Comparison of ENCODE assay signal across 9 mouse cellular contexts in the genomic region with DNA sequence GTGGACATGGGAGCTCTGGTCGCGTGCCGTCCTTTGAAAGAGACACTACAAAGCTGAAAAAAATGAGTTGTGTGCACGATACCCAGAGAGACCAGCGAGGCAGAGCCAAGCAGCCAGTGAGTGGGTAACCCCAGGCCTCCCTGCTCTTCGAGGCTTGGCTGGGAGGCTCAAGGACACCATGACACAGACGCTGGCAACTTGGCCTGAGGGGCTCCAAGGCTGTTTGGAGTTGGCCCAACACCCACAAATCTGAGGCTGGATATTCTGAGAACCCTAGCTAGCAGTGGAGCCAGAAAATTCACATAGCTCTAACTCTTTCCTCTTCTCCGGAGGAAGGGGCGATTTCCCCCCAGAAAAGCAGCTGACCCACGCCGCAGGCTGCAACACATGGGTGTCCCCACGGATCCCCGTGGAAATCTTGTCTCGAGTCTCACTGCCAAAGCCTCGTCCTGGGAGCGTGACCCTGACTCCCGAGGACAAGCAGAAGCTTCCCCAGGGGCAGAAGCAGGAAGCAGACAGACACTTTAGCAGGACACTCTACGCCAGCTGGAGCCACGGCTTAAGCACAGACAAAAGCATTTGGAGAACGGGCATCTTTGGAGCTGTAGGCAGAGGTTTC. TPM values are rescaled to one million over a fixed set of nuclear protein-coding genes. Genes with fewer than 3 reads are reported as not detected.
DNase-seq lines count a peak whose midpoint lies in the region; ATAC-seq and TF ChIP-seq lines count a peak whose summit lies in the region.
"Had no signal": no experiment of that assay in that cellular context is flagged by ENCODE, and none has a peak within 500 bp of the region (broad histone marks: within the 10 kb centered on the region; RNA-seq: fewer than 3 reads in every experiment).

No protein-coding gene starts in this region.

- no peaks in the 10 kb centered on the region for H3K9me3 ChIP-seq in E14TG2a.4 (ENCODE audit: low read length)
- H3K9me3 ChIP-seq in forebrain, embryonic 13.5 days (replicated peaks), result no peaks in the 10 kb centered on the region
- H3K9me3 ChIP-seq: hindbrain, embryonic 15.5 days had no signal

- no peak for ATAC-seq in forebrain, embryonic 13.5 days

- TF ChIP-seq CTCF in E14TG2a.4 (conservative IDR thresholded peaks at IDR 0.05; ENCODE audit: low read length), result no peak

- WGBS in forebrain, embryonic 13.5 days, result 73% methylated on average over 20 of the region's 20 CpGs

- peaks cover 28% of the 10 kb centered on the region for H3K27me3 ChIP-seq in E14TG2a.4 (ENCODE audit: insufficient read depth, low read length)
- no peaks in the 10 kb centered on the region for H3K27me3 ChIP-seq in forebrain, embryonic 13.5 days
- H3K27me3 ChIP-seq: hindbrain, embryonic 15.5 days had no signal

- DNase-seq in embryo, embryonic 10.5 days (ENCODE audit: low spot score), result peak; percentile 12
- DNase-seq in embryo, embryonic 10 days (ENCODE audit: low spot score), result no peak
- peak; percentile 74 for DNase-seq in heart, adult 9 months (ENCODE audit: low spot score in 2 of 2)
- peak; percentile 11 to 18 for DNase-seq in kidney, postnatal 36 days
- no peak for DNase-seq in urinary bladder, adult 2 months (ENCODE audit: low spot score)
- DNase-seq in spleen, postnatal 10 days (ENCODE audit: low spot score in 2 of 2), result no peak

- no peak overlapping the region for H3K27ac ChIP-seq in forebrain, embryonic 13.5 days

- no peaks in the 10 kb centered on the region for H3K36me3 ChIP-seq in E14TG2a.4 (ENCODE audit: insufficient read depth, low read length)
- H3K36me3 ChIP-seq in forebrain, embryonic 13.5 days (ENCODE audit: poor library complexity, severe bottlenecking), result no peaks in the 10 kb centered on the region
- H3K36me3 ChIP-seq: hindbrain, embryonic 15.5 days had no signal

- no peak overlapping the region for H3K4me2 ChIP-seq in forebrain, embryonic 13.5 days
- H3K4me2 ChIP-seq: hindbrain, embryonic 15.5 days had no signal

- peaks cover 41% of the 10 kb centered on the region for H3K4me1 ChIP-seq in E14TG2a.4 (replicated peaks; ENCODE audit: low read depth, low read length)
- peaks cover 15% of the 10 kb centered on the region for H3K4me1 ChIP-seq in forebrain, embryonic 13.5 days

- peak overlapping the region; percentile 63 for H3K4me3 ChIP-seq in E14TG2a.4 (replicated peaks; ENCODE audit: low read length)
- no peak overlapping the region for H3K4me3 ChIP-seq in forebrain, embryonic 13.5 days
- H3K4me3 ChIP-seq: hindbrain, embryonic 15.5 days had no signal

- no peak overlapping the region for H3K9ac ChIP-seq in forebrain, embryonic 13.5 days
- H3K9ac ChIP-seq: hindbrain, embryonic 15.5 days had no signal

RNA-seq across cellular contexts. Expression of gene Col6a1, which starts 5.8 kb away (rescaled TPM):
- 412 and 521 TPM in 2 replicates for polyA plus RNA-seq in urinary bladder, adult 2 months (2012; rRNA removed)
- 4.4 and 5.9 TPM in 2 replicates for polyA plus RNA-seq in forebrain, embryonic 13.5 days (2015; fragmentation: Nextera tagmentation; extraction: Ambion mirVana)

Comparison
In these comparisons a context has a peak if more than half of its experiments do, and no peak if none do; other contexts are left out.
1. DNase-seq: peak in embryo, embryonic 10.5 days (single experiment), heart, adult 9 months (2 of 2) and kidney, postnatal 36 days (2 of 2); none in embryo, embryonic 10 days (single experiment), urinary bladder, adult 2 months (single experiment) and spleen, postnatal 10 days (0 of 2).
2. RNA of gene Col6a1, which starts 5.8 kb away (polyA plus RNA-seq): 412 to 521 TPM in urinary bladder, adult 2 months; 4.4 to 5.9 TPM in forebrain, embryonic 13.5 days; every median in the first group is over 10 times any median in the second.